Mouse (Mus musculus): Measurements from ENCODE around the gene Alad.

Alad gene

GRCm38 (mm10) chr4:62518416-62519121 lies 1.1 kb downstream of the Alad start:
- in situ Hi-C loops (cut with MboI, MseI): loop anchor here (5.0 kb wide), 1 partner anchor 101 kb away; no protein-coding TSS in a partner anchor

- in situ Hi-C loops (cut with MboI, MseI): loop anchor here (5.0 kb wide), 1 partner anchor 100 kb away; no protein-coding TSS in a partner anchor
Observed at GRCm38 (mm10) chr4:62517538-62518415, 1.9 kb downstream of the Alad start.

GRCm38 (mm10) chr4:62517046-62517445 lies 2.7 kb downstream of the Alad start:
- in situ Hi-C loops (cut with MboI, MseI): loop anchor here (5.0 kb wide), 1 partner anchor 100 kb away; no protein-coding TSS in a partner anchor

DNA sequence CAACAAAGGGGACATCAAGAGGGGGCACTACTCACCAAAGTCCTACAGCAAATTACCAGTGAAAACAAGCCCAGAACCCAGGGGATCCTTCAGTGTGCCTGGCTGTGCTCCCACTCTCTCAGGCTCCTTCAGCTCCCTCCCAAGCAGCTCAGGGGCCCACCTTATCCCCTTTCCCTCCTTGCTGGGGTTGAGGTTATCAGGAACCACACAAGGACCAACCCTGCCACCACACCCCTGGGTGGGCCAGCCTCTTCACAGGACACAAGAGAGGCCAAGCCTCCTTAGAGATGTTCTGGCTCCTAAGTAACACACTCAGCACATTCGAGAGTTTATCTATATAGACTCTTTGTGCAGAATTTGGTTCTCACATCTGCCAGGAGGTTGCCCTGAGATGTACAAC lies 3.1 kb downstream of the Alad start:
- in situ Hi-C loops (cut with MboI, MseI): loop anchor here (5.0 kb wide), 1 partner anchor 99 kb away; no protein-coding TSS in a partner anchor

GRCm38 (mm10) chr4:62516079-62516478 lies 3.6 kb downstream of the Alad start:
- in situ Hi-C loops (cut with MboI, MseI): loop anchor here (5.0 kb wide), 1 partner anchor 99 kb away; no protein-coding TSS in a partner anchor

- in situ Hi-C loops (cut with MboI, MseI): loop anchor here (5.0 kb wide), 1 partner anchor 98 kb away; no protein-coding TSS in a partner anchor
Observed at GRCm38 (mm10) chr4:62515490-62515889, 4.2 kb downstream of the Alad start.

- in situ Hi-C loops (cut with MboI, MseI): loop anchor here (5.0 kb wide), 1 partner anchor 98 kb away; no protein-coding TSS in a partner anchor
Observed at GRCm38 (mm10) chr4:62514995-62515394, 4.7 kb downstream of the Alad start.

DNA sequence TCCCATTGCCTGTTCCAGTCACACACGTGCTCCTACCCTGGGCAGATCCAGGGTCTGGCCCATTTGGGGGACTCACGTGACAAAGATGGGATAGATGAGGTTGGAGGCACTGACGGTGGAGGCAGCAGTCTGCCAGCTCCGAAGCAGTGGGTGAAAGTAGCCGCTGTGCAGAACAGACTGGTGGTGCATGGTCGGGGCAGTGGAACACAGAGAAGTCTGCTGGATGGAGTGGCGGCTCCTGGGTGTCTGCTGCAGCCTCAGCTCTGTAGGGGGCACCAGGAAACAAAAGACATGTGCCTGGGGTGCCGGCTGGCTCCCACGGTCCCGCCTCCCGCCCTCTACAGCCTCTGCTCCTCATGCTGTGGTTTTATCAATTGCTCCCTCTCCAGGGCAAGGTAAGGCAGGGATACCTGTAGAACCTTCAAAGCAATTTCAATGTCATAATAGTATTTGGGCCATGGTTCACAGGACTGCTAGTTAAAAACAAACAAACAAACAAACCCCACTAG lies 5.7 kb downstream of the Alad start:
- in situ Hi-C loops (cut with MboI, MseI): no loop called here

DNA sequence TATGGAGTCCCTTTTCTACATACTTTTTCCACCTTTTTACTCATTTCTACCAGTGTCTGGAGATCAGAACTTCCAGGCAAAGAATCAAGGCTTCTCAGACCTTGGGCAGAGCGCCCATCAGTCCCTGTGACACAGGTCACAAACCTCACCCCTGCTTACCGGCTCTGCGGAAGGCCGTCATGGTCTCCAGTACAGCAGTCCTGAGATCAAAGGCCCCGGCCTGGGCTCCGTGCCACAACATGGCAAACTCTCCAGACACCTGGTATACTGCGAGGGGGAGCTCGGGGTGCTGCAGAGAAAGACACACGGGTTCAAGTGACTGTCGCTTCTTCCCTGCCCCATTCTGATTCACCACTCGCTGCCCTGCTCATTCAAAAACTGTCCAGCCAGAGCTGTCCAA lies 9.8 kb downstream of the Alad start:
- in situ Hi-C loops (cut with MboI, MseI): no loop called here

DNA sequence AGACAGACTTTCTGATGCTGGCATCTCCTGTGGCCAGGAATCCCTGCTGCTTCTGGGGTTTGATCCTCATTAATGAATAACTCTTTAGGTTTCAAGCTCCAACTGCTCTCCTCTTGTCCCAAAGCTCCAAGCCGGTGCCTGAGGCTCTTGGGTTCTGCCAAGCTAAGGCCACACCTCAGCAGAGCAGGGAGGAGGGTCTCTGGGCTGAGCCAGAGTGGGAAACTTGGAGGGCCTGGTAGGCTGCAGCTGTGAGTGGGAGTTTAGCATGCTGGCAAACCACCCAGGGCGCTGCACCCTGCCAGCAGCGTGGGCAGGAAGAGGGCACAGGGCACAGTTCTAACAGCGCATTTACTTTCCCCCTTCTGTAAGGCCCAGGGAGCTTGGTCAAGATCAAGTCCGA lies 10.9 kb downstream of the Alad start:
- in situ Hi-C loops (cut with MboI, MseI): no loop called here

GRCm38 (mm10) chr4:62506798-62507197 lies 12.9 kb downstream of the Alad start:
- in situ Hi-C loops (cut with MboI, MseI): no loop called here

- in situ Hi-C loops (cut with MboI, MseI): no loop called here
Observed at GRCm38 (mm10) chr4:62505991-62506390, 13.7 kb downstream of the Alad start.

- in situ Hi-C loops (cut with MboI, MseI): no loop called here
Observed at GRCm38 (mm10) chr4:62503374-62503970, 16.2 kb downstream of the Alad start, which contains the start of gene Hdhd3. Gene Hdhd3, minus strand, starts transcription at chr4:62503467.

- in situ Hi-C loops (cut with MboI, MseI): no loop called here
Observed at GRCm38 (mm10) chr4:62502969-62503368, 16.7 kb downstream of the Alad start.

GRCm38 (mm10) chr4:62501964-62502732 lies 17.6 kb downstream of the Alad start:
- in situ Hi-C loops (cut with MboI, MseI): no loop called here

- in situ Hi-C loops (cut with MboI, MseI): no loop called here
Observed at GRCm38 (mm10) chr4:62501534-62501933, 18.2 kb downstream of the Alad start.

DNA sequence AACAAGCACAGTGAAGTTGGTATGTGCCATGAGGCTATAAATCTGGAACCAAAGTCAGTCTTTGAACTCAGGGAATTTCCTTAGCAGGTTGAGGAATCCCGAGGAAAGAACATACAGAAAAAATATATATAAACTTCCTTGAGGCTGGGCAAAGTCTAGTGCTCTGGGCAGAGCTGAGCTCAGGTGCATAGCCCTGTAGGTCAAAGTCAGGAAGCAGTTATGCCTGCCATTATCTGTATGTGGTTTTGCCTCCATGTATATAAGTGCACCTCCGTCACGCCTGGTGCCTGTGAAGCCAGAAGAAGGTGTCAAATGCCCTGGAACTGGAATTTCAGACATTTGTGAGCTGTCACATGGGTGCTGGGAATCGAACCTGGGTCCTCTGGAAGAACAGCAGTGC lies 18.9 kb downstream of the Alad start:
- in situ Hi-C loops (cut with MboI, MseI): no loop called here

DNA sequence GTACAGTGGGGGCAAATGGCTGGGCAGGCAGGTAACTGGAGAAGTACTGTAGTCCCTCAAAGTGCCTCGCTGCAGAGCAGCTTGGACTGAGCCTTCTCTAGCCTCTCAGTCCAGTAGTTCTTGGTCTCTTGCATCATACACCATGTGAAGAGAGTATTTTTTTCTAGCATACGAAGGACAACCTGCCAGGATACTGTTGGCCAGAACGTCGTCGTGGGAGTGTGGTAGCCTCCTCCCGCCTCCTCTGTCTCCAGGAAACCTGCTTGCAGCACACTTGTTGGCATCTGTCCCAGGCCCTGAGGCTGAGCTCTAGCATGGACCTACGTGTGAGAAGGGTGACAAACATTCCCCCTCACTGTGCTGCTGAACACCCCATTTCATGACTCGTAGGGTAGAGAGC lies 22.9 kb downstream of the Alad start:
- in situ Hi-C loops (cut with MboI, MseI): loop anchor here (25.0 kb wide), 1 partner anchor 890 kb away; no protein-coding TSS in a partner anchor

GRCm38 (mm10) chr4:62495946-62496345 lies 23.8 kb downstream of the Alad start:
- in situ Hi-C loops (cut with MboI, MseI): loop anchor here (25.0 kb wide), 1 partner anchor 891 kb away; no protein-coding TSS in a partner anchor

DNA sequence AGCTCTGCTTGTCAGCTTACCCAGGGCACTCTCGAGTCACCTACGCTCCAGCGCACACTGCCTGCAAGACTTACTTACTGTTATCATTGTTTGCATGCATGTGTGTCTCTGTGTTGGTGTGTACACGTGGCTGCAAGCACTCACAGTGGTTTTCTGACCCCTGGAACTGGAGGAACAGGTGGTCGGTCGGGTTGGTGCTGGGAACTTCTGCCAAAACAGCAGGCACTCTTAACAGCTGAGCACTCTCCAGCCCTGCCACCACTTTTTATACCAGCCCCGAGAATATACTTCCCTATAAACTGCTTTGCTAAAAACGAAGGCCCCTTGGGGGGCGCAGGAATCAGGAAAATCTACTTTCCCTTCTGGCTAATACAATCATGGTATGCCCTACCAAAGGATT lies 25.5 kb downstream of the Alad start:
- in situ Hi-C loops (cut with MboI, MseI): loop anchor here (25.0 kb wide), 1 partner anchor 893 kb away; no protein-coding TSS in a partner anchor

- in situ Hi-C loops (cut with MboI, MseI): loop anchor here (25.0 kb wide), 1 partner anchor 895 kb away; no protein-coding TSS in a partner anchor
Observed at GRCm38 (mm10) chr4:62492682-62493081, 27.0 kb downstream of the Alad start.
